27 mouse cellular contexts compared by ENCODE assay signal in the genomic region with DNA sequence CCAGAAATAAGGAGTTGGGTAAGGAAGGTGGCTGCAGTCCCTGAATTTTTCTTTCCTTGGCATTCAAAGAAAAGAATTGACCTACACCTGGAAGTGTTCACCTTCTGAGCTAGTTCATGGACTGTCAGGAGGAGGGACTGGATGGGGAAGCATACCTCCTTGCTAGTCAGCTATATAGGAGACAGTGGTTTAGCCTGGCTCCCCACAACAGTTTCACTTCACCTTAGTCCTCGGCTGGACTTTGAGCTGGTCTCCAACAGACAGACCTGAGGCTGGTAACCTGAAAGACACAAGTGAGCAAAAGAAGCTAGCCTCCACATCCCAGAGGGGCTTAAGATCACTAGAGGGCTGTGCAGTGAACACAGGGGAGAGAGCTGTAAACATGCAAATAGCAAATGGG. TPM values are rescaled to one million over a fixed set of nuclear protein-coding genes. Genes with fewer than 3 reads are reported as not detected.
A peak's percentile ranks its signal among the peaks of the same experiment; 100 is the strongest.
DNase-seq lines count a peak whose midpoint lies in the region; ATAC-seq and TF ChIP-seq lines count a peak whose summit lies in the region.
"Had no signal": no experiment of that assay in that cellular context is flagged by ENCODE, and none has a peak within 500 bp of the region (broad histone marks: within the 10 kb centered on the region; RNA-seq: fewer than 3 reads in every experiment).

No protein-coding gene starts in this region.

- 29% methylated on average over 1 of the region's 1 CpGs for WGBS in small intestine, adult 2 months
- 81% methylated on average over 1 of the region's 1 CpGs for WGBS in midbrain, postnatal 0 days

- H3K9me3 ChIP-seq in midbrain, postnatal 0 days (ENCODE audit: low read length) = no peaks in the 10 kb centered on the region
- H3K9me3 ChIP-seq: embryonic facial prominence, embryonic 12.5 days; embryonic facial prominence, embryonic 15.5 days; G1E; heart, embryonic 12.5 days; heart, embryonic 15.5 days had no signal

- peak; percentile 74 for ATAC-seq in granulocyte monocyte progenitor cell, adult 5-6 weeks (replicated peaks; ENCODE audit: poor library complexity, severe bottlenecking)
- no peak for ATAC-seq in midbrain, postnatal 0 days (ENCODE audit: low FRiP score)
- ATAC-seq: forebrain, embryonic 14.5 days; forebrain, postnatal 0 days; hindbrain, postnatal 0 days; inflammation-experienced regulatory T-cells, adult 6 months; Patski had no signal

- H3K36me3 ChIP-seq in small intestine, adult 2 months (ENCODE audit: control insufficient read depth, insufficient read depth, low read length) = no peaks in the 10 kb centered on the region
- H3K36me3 ChIP-seq in midbrain, postnatal 0 days (ENCODE audit: insufficient read depth, low read length) = no peaks in the 10 kb centered on the region
- H3K36me3 ChIP-seq: embryonic facial prominence, embryonic 12.5 days; embryonic facial prominence, embryonic 15.5 days; G1E; heart, embryonic 12.5 days; heart, embryonic 15.5 days had no signal

- H3K27ac ChIP-seq in small intestine, adult 2 months (ENCODE audit: insufficient read depth, low read depth, low read length) = peak overlapping the region; percentile 22; the same call in 1 of the 2 replicates
- no peak overlapping the region for H3K27ac ChIP-seq in midbrain, postnatal 0 days (ENCODE audit: low read depth, low read length)
- H3K27ac ChIP-seq: embryonic facial prominence, embryonic 12.5 days; embryonic facial prominence, embryonic 15.5 days; heart, embryonic 15.5 days; hindbrain, embryonic 14.5 days; hindbrain, postnatal 0 days had no signal

- no peaks in the 10 kb centered on the region for H3K27me3 ChIP-seq in small intestine, adult 2 months (ENCODE audit: control insufficient read depth, insufficient read depth, low read length)
- H3K27me3 ChIP-seq in midbrain, postnatal 0 days (ENCODE audit: insufficient read depth, low read length) = no peaks in the 10 kb centered on the region
- H3K27me3 ChIP-seq: embryonic facial prominence, embryonic 12.5 days; embryonic facial prominence, embryonic 15.5 days; heart, embryonic 12.5 days; heart, embryonic 15.5 days; Patski had no signal

- intact Hi-C loops in heart, postnatal 25 days (cut with DNase I) = loop anchor here (10.0 kb wide), 1 partner anchor 307 kb away; no protein-coding TSS in a partner anchor
- intact Hi-C loops in left cerebral cortex, postnatal 25 days (cut with DNase I) = no loop called here

- no peak overlapping the region for H3K4me2 ChIP-seq in midbrain, postnatal 0 days (ENCODE audit: low read depth, low read length, poor library complexity, severe bottlenecking)
- H3K4me2 ChIP-seq: embryonic facial prominence, embryonic 12.5 days; embryonic facial prominence, embryonic 15.5 days; heart, embryonic 12.5 days; heart, embryonic 15.5 days; hindbrain, embryonic 14.5 days had no signal

- no peak for TF ChIP-seq POLR2A in small intestine, adult 2 months (IDR thresholded peaks at IDR 0.05; ENCODE audit: low read depth, low read length)

- DNase-seq in heart, adult 11 months = peak; percentile 30
- DNase-seq in heart, postnatal 25 days (ENCODE audit: low spot score) = no peak
- no peak for DNase-seq in left cerebral cortex, postnatal 25 days (ENCODE audit: low spot score in 2 of 2)
- no peak for DNase-seq in midbrain, postnatal 0 days (ENCODE audit: low spot score)
- DNase-seq: adrenal gland, postnatal 10 days; adrenal gland, postnatal 36 days; cerebellum, adult 18-20 months; cerebellum, adult 9-10 months; cerebellum, postnatal 14 days; forebrain, postnatal 0 days; gastrocnemius, postnatal 10 days; gastrocnemius, postnatal 36 days; heart, adult 18-20 months; heart, postnatal 10 days; heart, postnatal 4 days had no signal

- peaks cover 35% of the 10 kb centered on the region; the same call in 1 of the 2 replicates for H3K4me1 ChIP-seq in small intestine, adult 2 months (ENCODE audit: control insufficient read depth, insufficient read depth, insufficient read length, low read length)
- H3K4me1 ChIP-seq in midbrain, postnatal 0 days (ENCODE audit: insufficient read depth, low read length) = no peaks in the 10 kb centered on the region
- H3K4me1 ChIP-seq: embryonic facial prominence, embryonic 12.5 days; embryonic facial prominence, embryonic 15.5 days; heart, embryonic 12.5 days; heart, embryonic 15.5 days had no signal

- no peak overlapping the region for H3K9ac ChIP-seq in midbrain, postnatal 0 days (replicated peaks; ENCODE audit: low read length, poor library complexity, severe bottlenecking)
- H3K9ac ChIP-seq: embryonic facial prominence, embryonic 12.5 days; embryonic facial prominence, embryonic 15.5 days; forebrain, postnatal 0 days; heart, embryonic 12.5 days; heart, embryonic 15.5 days; hindbrain, embryonic 14.5 days had no signal

- no peak for TF ChIP-seq CTCF in small intestine, adult 2 months (IDR thresholded peaks at IDR 0.05; ENCODE audit: extremely low read depth, insufficient read length, insufficient replicate concordance, low read depth, low read length)
- TF ChIP-seq CTCF in midbrain, postnatal 0 days (IDR thresholded peaks at IDR 0.05) = no peak

- H3K4me3 ChIP-seq in small intestine, adult 2 months (ENCODE audit: low read depth, low read length) = no peak overlapping the region
- no peak overlapping the region for H3K4me3 ChIP-seq in midbrain, postnatal 0 days (ENCODE audit: low read depth, low read length)
- H3K4me3 ChIP-seq: embryonic facial prominence, embryonic 12.5 days; embryonic facial prominence, embryonic 15.5 days; heart, embryonic 12.5 days; heart, embryonic 15.5 days had no signal

RNA-seq across cellular contexts. Expression of a gene that starts 30.7 kb away (rescaled TPM):
- total RNA-seq in heart, postnatal 25 days (2021) = 10 to 100 TPM; 11.0 to 12.9 TPM
- total RNA-seq in granulocyte monocyte progenitor cell, adult 5-6 weeks (2014; fragmentation: Nextera tagmentation) = 35.8 and 37.4 TPM in 2 replicates
- 50.2 and 54.2 TPM in 2 replicates for total RNA-seq in granulocyte monocyte progenitor cell, adult 5-6 weeks (2017)
- 3.6 and 6.8 TPM in 2 replicates for polyA plus RNA-seq in small intestine, adult 2 months (2012; rRNA removed)
- 10 to 100 TPM; 25.9 to 31.0 TPM for total RNA-seq in left cerebral cortex, postnatal 25 days (2021)
- total RNA-seq in midbrain, postnatal 0 days (2014; rRNA removed) = 37.3 and 43.0 TPM in 2 replicates
- polyA plus RNA-seq in midbrain, postnatal 0 days (2015; fragmentation: Nextera tagmentation; extraction: Ambion mirVana) = 21.2 and 24.3 TPM in 2 replicates
